Mouse (Mus musculus) forebrain, embryonic 10.5 days (tissue): ENCODE measurements around the gene Klhl8. TPM values are rescaled to one million over a fixed set of nuclear protein-coding genes. Genes with fewer than 3 reads are reported as not detected.

Experiments
- DNase-seq: peaks from one replicate; pipeline ENCODE4 v3.0.0-alpha.2; 2017; ENCODE audit warnings: low spot score; ENCODE audit errors: extremely low spot score
- H3K27ac ChIP-seq: fragments of 300-500 bp; sonication (generic); 2 replicates; pipeline ENCODE4 v1.5.1; 2016; ENCODE audit warnings: mild to moderate bottlenecking
- H3K27me3 ChIP-seq: fragments of 300-500 bp; sonication (generic); 2 replicates; pipeline ENCODE4 v1.6.1; 2016; ENCODE audit warnings: mild to moderate bottlenecking; ENCODE audit not compliant: poor library complexity, severe bottlenecking
- H3K36me3 ChIP-seq: fragments of 300-500 bp; sonication (generic); replicated peaks from 2 replicates; pipeline ENCODE4 v1.6.1; 2016; ENCODE audit warnings: mild to moderate bottlenecking, moderate library complexity
- H3K4me1 ChIP-seq: fragments of 300-500 bp; sonication (generic); 2 replicates; pipeline ENCODE4 v1.6.1; 2016
- H3K4me3 ChIP-seq: fragments of 300-500 bp; sonication (generic); 2 replicates; pipeline ENCODE4 v1.5.1; 2016; ENCODE audit warnings: mild to moderate bottlenecking, moderate library complexity
- H3K9me3 ChIP-seq: fragments of 300-500 bp; sonication (generic); 2 replicates; pipeline ENCODE4 v1.6.1; 2016; ENCODE audit warnings: mild to moderate bottlenecking, moderate library complexity
- WGBS: fragments of 180-500 bp; shearing (Covaris S2); methylation state at CpG from one replicate; pipeline ENCODE4 v1.1.7; 2016; 5-methylcytosine and 5-hydroxymethylcytosine counted together
- polyA plus RNA-seq: library from polyadenylated mRNA; unstranded; fragments of >200 nt; fragmentation: Nextera tagmentation; extraction: Ambion mirVana; gene quantifications from 2 replicates; pipeline ENCODE4 v1.2.1, GENCODE M21; 2016

The Klhl8 gene
- polyA plus RNA-seq, 1 experiment from 2014 or later = 9.9 TPM

GRCm38 (mm10) chr5:103927429-103928195, 16.6 kb upstream of the Klhl8 start:
- WGBS = 30% methylated on average over 27 of the region's 27 CpGs
- peak; percentile 88 for DNase-seq
- peaks cover 21% of the 10 kb centered on the region for H3K27me3 ChIP-seq
- H3K4me3 ChIP-seq = peak overlapping the region; percentile 36
- H3K36me3 ChIP-seq = no peaks in the 10 kb centered on the region
- peak overlapping the region; percentile 60 for H3K27ac ChIP-seq
- H3K4me1 ChIP-seq = peaks cover 10% of the 10 kb centered on the region
- no peaks in the 10 kb centered on the region for H3K9me3 ChIP-seq

GRCm38 (mm10) chr5:103926398-103926797, 15.3 kb upstream of the Klhl8 start:
- H3K4me3 ChIP-seq = no peak overlapping the region
- H3K9me3 ChIP-seq = no peaks in the 10 kb centered on the region
- peaks cover 21% of the 10 kb centered on the region for H3K27me3 ChIP-seq
- peaks cover 10% of the 10 kb centered on the region for H3K4me1 ChIP-seq
- no peak overlapping the region for H3K27ac ChIP-seq
- no peaks in the 10 kb centered on the region for H3K36me3 ChIP-seq
- DNase-seq = no peak
- 69% methylated on average over 12 of the region's 12 CpGs for WGBS

- peaks cover 5% of the 10 kb centered on the region for H3K4me1 ChIP-seq
- WGBS = 86% methylated on average over 2 of the region's 2 CpGs
- no peak for DNase-seq
Observed at GRCm38 (mm10) chr5:103923755-103924154, 12.7 kb upstream of the Klhl8 start.

DNA sequence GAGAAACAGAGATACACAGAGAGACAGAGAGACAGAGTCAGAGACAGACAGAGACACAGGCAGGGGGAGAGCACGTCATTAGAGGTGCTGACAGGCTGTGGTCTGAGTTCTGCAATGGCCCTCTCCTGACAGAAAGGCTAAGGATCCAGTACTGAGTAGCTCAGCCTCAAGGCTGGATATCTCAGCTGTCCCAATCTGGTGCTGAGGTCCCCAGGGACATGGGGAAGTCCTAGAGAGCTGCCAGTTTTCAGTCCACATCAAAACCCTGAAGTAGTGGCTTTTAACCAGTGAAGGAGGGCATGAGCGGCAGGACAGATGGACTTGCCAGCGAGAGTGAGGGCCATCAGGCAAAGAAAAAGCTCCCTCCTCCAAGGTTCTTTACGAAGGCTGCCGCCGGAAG, 12.0 kb upstream of the Klhl8 start:
- H3K4me3 ChIP-seq = no peak overlapping the region
- H3K4me1 ChIP-seq = peaks cover 5% of the 10 kb centered on the region
- H3K9me3 ChIP-seq = no peaks in the 10 kb centered on the region
- no peaks in the 10 kb centered on the region for H3K36me3 ChIP-seq
- DNase-seq = no peak
- WGBS = 87% methylated on average over 6 of the region's 6 CpGs
- no peak overlapping the region for H3K27ac ChIP-seq
- H3K27me3 ChIP-seq = peaks cover 20% of the 10 kb centered on the region

More at GRCm38 (mm10) chr5:103923755-103924154, 12.7 kb upstream of the Klhl8 start:
- H3K27me3 ChIP-seq = peaks cover 27% of the 10 kb centered on the region
- H3K9me3 ChIP-seq = no peaks in the 10 kb centered on the region
- no peak overlapping the region for H3K27ac ChIP-seq
- H3K4me3 ChIP-seq = no peak overlapping the region
- no peaks in the 10 kb centered on the region for H3K36me3 ChIP-seq

- no peak overlapping the region for H3K4me3 ChIP-seq
- no peaks in the 10 kb centered on the region for H3K36me3 ChIP-seq
- WGBS = 91% methylated on average over 5 of the region's 5 CpGs
- no peaks in the 10 kb centered on the region for H3K9me3 ChIP-seq
- H3K27me3 ChIP-seq = peaks cover 16% of the 10 kb centered on the region
- H3K27ac ChIP-seq = no peak overlapping the region
- H3K4me1 ChIP-seq = peaks cover 5% of the 10 kb centered on the region
- DNase-seq = no peak
Observed at GRCm38 (mm10) chr5:103922436-103922835, 11.4 kb upstream of the Klhl8 start.

GRCm38 (mm10) chr5:103919497-103919896, 8.4 kb upstream of the Klhl8 start:
- DNase-seq = no peak
- Histone ChIP-seq H3K9me3 (no peaks in the 10 kb centered on the region), H3K4me1 (peaks cover 17% of the 10 kb centered on the region), H3K36me3 (no peaks in the 10 kb centered on the region), H3K27ac (no peak overlapping the region), H3K4me3 (no peak overlapping the region), H3K27me3 (peaks cover 18% of the 10 kb centered on the region)
- WGBS = 88% methylated on average over 4 of the region's 4 CpGs

- H3K36me3 ChIP-seq = no peaks in the 10 kb centered on the region
- no peak overlapping the region for H3K4me3 ChIP-seq
- peaks cover 17% of the 10 kb centered on the region for H3K4me1 ChIP-seq
- H3K27ac ChIP-seq = no peak overlapping the region
- peaks cover 27% of the 10 kb centered on the region for H3K27me3 ChIP-seq
- no peaks in the 10 kb centered on the region for H3K9me3 ChIP-seq
- 77% methylated on average over 3 of the region's 3 CpGs for WGBS
- no peak for DNase-seq
Observed at GRCm38 (mm10) chr5:103918233-103918632, 7.2 kb upstream of the Klhl8 start.

DNA sequence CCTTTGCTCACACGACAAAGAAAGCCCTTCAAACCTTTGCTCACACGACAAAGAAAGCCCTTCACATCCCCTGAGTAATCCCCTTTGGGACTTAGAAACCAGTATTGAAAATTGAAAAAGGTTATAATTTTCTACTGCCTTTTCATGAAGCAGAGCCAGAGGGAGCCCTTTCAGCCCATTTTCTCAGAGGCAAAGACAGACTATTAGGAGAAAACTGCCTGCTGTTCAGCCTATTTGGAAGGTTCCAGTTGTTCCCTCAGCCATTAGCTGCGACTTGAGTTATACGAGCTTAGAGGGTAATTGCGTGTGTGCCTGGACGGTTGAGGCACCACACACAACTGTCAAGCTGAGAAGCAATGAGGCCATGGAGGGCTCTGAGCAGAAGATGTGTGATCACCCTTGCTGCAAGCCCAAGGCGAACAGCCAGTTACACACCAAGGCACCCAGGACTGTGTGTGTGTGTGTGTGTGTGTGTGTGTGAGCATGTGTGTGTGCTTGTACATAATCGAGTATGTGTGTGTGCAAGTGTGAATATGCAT, 6.4 kb upstream of the Klhl8 start:
- DNase-seq = no peak

GRCm38 (mm10) chr5:103916595-103917356, 5.7 kb upstream of the Klhl8 start:
- Histone ChIP-seq H3K27ac (no peak overlapping the region), H3K4me3 (no peak overlapping the region), H3K36me3 (no peaks in the 10 kb centered on the region), H3K4me1 (peaks cover 17% of the 10 kb centered on the region), H3K27me3 (peaks cover 34% of the 10 kb centered on the region), H3K9me3 (no peaks in the 10 kb centered on the region)
- WGBS = 67% methylated on average over 12 of the region's 12 CpGs
- DNase-seq = no peak

More for the DNA sequence above, 6.4 kb upstream of the Klhl8 start:
- no peaks in the 10 kb centered on the region for H3K36me3 ChIP-seq
- WGBS = 54% methylated on average over 8 of the region's 8 CpGs
- peaks cover 34% of the 10 kb centered on the region for H3K27me3 ChIP-seq
- peaks cover 17% of the 10 kb centered on the region for H3K4me1 ChIP-seq
- no peak overlapping the region for H3K27ac ChIP-seq
- no peaks in the 10 kb centered on the region for H3K9me3 ChIP-seq
- H3K4me3 ChIP-seq = no peak overlapping the region

- Histone ChIP-seq H3K4me1 (peaks cover 28% of the 10 kb centered on the region), H3K9me3 (no peaks in the 10 kb centered on the region), H3K27ac (no peak overlapping the region), H3K27me3 (peaks cover 41% of the 10 kb centered on the region), H3K4me3 (no peak overlapping the region), H3K36me3 (no peaks in the 10 kb centered on the region)
- 78% methylated on average over 11 of the region's 11 CpGs for WGBS
- DNase-seq = no peak
Observed at GRCm38 (mm10) chr5:103914335-103915226, 3.5 kb upstream of the Klhl8 start.

GRCm38 (mm10) chr5:103913150-103913549, 2.1 kb upstream of the Klhl8 start:
- Histone ChIP-seq H3K36me3 (no peaks in the 10 kb centered on the region), H3K27ac (no peak overlapping the region), H3K9me3 (no peaks in the 10 kb centered on the region), H3K4me1 (peaks cover 42% of the 10 kb centered on the region), H3K4me3 (no peak overlapping the region), H3K27me3 (peaks cover 37% of the 10 kb centered on the region)
- 74% methylated on average over 4 of the region's 4 CpGs for WGBS
- DNase-seq = no peak

GRCm38 (mm10) chr5:103911555-103911954, 496 bp upstream of the Klhl8 start:
- no peaks in the 10 kb centered on the region for H3K9me3 ChIP-seq
- no peak for DNase-seq
- H3K4me3 ChIP-seq = peak overlapping the region; percentile 86; the same call in 1 of the 2 replicates
- H3K27me3 ChIP-seq = peaks cover 37% of the 10 kb centered on the region
- H3K27ac ChIP-seq = no peak overlapping the region
- H3K4me1 ChIP-seq = peaks cover 29% of the 10 kb centered on the region
- WGBS = 86% methylated on average over 5 of the region's 5 CpGs
- H3K36me3 ChIP-seq = no peaks in the 10 kb centered on the region
